Mouse (Mus musculus): ENCODE measurements at regions not wholly inside any gene's neighbourhood (a gene's known extent, or its start where the extent isn't known, plus 50 kb on each side); places are given as distances from the start of the nearest gene placed in this dataset.
A peak's percentile ranks its signal among the peaks of the same experiment; 100 is the strongest.

DNA sequence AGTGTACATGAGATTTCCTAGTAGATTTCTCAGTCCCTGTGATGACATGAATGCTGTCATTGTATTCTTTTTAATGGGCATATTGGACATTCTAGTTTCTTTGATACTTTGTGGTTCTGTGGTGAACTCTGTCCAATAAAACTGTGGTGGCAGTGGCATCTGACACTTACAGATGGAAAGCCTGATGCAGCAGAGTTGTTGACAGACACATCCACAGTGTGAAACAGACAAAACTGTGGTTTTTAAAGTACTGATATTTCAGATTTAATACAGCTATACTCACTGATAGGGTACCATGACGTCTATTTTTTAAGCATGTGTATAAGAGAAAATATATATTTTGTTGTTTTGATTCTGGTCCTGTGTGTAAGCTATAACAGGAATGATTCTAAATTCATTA lies 818.0 kb downstream of the Trim52 start:
- DNase-seq (ENCODE audit: low spot score in 2 of 2): no peak

DNA sequence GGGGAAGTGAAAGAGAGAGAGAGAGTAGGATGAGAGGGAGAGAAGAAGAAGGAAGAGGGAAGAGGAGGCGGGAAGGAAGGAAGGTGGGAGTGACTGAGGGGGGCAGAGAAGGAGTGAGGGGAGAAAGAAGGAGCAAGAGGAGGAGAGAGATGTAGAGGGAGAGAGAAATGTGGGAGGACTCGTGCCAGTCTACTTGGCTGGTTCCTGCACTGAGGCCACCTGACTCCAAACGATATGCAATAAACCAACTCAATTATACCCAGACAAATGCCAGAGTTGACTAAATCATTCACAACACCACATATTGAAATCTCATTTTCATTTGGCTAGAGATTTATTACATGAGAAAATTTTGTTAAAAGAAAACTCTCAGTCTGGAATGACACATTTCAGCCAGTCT lies 818.4 kb downstream of the Trim52 start:
- no peak for DNase-seq (ENCODE audit: low spot score in 2 of 2)

DNA sequence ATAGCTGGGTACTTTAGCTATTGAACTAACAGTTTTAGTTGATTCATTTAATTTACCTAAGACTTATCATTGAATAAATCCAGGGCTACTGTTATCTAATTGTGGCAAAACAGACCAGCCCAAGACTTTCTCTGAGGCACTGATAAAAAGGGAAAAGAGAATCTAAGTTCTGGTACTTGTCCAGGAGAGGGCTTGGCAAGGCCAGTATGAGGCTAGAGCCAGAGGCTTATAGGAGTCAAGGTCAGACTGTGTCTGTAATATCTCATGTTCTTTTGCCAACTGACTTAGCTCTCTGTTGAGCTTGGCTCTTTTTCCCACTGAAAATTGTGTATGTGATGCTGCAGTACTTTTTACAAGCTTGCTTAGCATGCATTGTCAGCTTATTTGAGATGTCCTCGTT lies 839.3 kb downstream of the Trim52 start:
- peak in 1 of 2 experiments; percentile 4 for DNase-seq (ENCODE audit: low spot score in 2 of 2)

DNA sequence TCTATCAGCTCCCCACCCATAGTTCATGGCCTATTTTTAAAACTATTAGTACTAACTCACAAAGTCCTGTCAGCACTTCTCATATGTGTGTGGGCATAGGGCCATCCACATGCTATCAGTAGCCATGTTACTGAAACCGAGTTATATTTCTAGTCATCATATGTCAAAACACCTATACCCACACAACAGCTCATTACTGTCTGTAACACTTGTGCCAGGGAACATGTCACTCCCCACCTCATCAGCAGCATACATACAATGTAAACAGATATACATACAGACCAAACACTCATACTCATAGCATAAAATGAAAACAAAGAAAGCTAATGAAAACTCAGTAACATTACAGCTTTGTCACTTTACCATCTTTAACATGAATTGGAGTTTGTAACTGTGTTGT lies 872.0 kb downstream of the Trim52 start:
- no peak for DNase-seq (ENCODE audit: low spot score in 2 of 2)

DNA sequence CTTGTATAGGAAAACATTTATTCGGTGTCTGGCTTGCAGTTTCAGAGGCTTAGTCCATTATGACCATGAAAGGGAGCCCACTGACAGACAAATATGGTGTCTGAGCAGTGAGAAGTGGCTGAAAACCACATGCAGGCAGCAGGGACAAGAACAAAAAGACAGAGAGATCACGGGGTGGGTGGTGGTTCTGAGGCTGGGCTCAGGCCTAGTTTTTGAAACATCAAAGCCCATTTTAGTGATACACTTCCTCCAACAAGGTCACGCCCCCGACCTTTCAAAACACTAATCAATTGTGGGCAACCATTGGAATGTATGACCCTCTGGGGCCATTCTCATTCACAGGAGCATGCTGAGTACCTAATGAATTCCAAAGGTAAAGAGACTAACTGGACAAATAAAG lies 874.8 kb downstream of the Trim52 start:
- no peak for DNase-seq (ENCODE audit: low spot score in 2 of 2)

DNA sequence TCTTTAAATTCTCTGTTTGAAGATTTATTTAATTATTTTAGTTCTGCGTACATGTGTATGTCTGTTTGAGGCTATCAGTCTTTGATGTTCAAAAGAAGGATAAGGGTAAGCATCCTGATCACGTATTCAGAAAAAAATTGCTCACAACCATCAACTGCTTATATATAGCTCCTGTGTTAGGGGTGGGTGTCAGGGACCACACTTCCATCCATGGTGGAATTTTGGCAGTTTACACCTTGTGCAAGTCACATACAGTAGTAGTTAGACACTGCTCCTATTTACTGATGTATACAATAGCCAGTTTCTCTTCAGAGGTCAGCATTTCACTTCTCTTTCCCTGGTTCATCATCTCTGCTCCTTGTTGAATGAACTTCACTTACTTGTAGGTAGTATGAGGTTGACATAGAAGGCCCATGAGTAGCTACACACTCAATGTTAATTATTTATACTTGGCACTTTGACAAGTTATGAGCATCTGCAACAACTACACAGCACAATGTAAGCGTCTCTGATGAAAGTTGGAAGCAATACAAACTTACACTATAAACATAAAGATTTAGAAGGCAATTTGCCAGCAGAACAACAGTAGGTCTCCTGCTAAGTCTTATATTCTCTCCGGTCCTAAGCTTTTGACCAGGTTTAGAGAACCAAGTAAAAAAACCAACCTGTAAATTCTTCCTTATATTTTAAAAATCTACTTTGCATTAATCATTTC lies 891.7 kb downstream of the Trim52 start:
- DNase-seq (ENCODE audit: low spot score in 2 of 2): no peak

DNA sequence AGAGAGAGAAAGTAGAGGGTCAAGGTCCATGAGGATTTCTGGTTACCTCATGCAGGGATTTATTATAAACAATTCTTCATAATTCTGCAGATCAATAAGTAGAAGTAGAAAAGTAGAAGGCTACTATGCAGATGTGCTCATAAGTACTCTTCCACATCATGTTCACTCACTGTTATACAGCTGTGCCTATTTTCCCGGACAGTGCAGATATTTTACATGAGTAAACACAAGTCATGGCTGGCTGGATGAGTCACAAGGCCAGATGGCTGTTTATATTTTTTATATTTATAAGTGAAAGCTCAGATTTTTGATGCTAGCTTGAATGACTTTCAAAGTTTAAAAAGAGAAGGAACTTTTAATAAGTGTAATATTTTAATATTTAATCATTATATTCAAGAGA lies 899.0 kb downstream of the Trim52 start:
- no peak for DNase-seq (ENCODE audit: low spot score in 2 of 2)

DNA sequence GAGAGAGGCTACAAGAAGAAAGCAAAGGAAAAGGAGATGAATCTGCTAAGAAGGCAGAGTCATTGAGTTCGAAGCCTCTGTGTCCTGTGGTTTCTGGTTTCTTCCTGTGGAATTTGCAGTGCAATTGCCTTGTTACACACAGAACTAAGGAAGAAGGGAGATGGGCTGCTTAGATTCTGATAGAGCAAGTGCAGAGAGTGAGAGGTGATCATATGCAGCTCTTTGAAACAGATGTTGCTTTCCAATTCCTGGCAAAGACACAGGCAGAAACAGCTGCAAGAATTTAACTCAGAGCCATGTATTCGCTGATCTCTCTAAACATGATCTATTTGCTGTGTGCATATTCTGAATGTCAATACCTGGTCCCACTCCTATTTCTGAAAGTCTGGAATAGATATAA lies 903.6 kb downstream of the Trim52 start:
- no peak for DNase-seq (ENCODE audit: low spot score in 2 of 2)

DNA sequence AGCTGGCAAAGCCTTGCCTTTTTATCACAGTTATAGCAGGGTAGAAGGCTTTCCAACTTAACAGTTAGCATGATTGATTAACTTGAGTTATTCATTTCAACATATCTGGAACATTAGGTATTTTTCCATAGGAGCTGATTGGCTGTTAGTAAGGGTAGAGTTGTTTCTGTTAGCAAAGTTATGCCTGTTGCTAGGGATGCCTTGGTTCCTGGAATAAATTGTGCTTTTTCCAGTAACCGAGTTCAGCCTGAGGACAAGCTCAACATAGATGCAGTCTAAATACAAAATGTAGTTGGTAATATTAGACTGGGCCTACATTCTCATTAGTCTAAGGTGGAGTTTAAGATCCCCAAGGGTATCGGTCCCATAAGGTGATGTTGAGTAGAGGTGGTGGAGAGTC lies 927.8 kb downstream of the Trim52 start:
- DNase-seq (ENCODE audit: low spot score in 2 of 2): no peak

DNA sequence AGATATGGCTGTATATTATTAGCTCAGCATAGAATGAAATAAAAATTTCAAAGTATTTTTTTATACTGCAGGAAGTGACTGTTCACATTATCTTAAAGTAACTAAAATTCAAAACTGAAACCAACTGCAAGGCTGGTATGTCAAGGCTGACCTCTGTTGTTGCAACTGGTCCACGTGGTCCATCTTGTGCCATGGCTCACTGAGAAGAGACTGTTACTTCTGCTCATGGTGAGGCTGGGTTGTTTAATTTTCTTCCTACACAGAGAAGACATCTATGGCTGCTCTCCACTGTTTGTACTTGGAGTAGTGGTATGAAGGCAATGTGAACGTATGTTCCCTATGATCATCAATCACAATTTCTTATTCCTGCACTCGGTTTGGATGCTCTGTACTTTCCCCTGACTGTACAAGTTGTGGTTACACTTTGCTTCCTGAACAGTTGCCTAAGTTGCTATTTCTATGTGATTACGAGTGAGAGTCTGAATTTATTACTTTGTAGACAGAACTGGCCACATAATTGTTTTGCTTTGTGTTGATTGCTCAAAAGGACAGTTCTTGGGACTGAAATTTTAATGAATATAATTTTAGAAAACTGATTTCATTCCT lies 946.1 kb downstream of the Trim52 start:
- no peak for DNase-seq (ENCODE audit: low spot score in 2 of 2)

DNA sequence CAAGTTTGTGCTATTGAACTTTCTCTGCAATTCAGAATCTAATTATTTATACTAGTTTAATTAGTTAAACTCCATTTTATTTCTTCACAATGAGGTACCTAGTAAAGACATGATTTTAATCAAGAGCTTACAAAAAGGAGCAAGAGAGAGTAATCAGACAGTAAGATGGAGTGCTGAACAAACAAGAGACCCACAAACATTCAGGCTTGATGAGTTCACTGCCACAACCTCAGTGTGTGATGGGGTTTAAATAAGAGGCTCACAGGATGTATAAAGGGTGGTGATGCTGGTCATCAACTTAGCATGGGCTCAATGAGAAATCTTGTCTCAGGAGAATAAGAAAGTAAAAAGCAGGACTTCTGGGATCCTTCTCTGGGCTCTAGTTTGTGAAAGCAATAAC lies 962.6 kb downstream of the Trim52 start:
- DNase-seq (ENCODE audit: low spot score in 2 of 2): no peak

DNA sequence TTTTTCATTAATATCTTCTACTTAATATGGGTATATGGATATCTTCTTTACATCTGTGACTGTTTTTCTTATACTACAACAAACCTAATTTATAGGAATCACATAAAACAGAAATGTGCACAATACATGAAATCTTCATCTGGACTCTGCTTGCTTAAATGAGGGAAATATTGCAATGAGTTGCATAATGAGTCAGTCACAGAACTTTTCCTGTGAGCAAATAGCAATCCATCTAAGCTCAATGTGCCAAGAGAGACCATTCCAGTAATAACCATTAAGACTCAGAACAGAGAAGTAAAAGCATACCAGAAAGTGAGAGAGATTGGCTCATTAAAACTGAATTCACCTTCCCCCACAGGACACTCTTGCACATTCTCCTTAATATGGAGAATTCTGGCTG lies 974.4 kb downstream of the Trim52 start:
- no peak for DNase-seq (ENCODE audit: low spot score in 2 of 2)
